Mouse (Mus musculus) heart, embryonic 16.5 days (tissue): ENCODE results near the gene Pskh1. TPM values are rescaled to one million over a fixed set of nuclear protein-coding genes. Genes with fewer than 3 reads are reported as not detected.

ENCODE experiments used
- ATAC-seq: fragments of 200-750 bp; cut with Nextera tagmentation; replicated peaks from 2 replicates; pipeline ENCODE4 v1.8.0; 2017; ENCODE audit warnings: moderate number of reproducible peaks; ENCODE audit not compliant: insufficient read depth, low FRiP score; ENCODE audit errors: extremely low read depth
- H3K27ac ChIP-seq: fragments of 300-500 bp; sonication (generic); 2 replicates; pipeline ENCODE4 v1.5.1; 2014; ENCODE audit warnings: mild to moderate bottlenecking, low read length, control low read depth, moderate library complexity
- H3K27me3 ChIP-seq: fragments of 300-500 bp; sonication (generic); 2 replicates; pipeline ENCODE4 v1.6.1; 2014; ENCODE audit warnings: low read length, mixed read lengths; ENCODE audit not compliant: control insufficient read depth, insufficient read depth
- H3K36me3 ChIP-seq: fragments of 300-500 bp; sonication (generic); 2 replicates; pipeline ENCODE4 v1.6.1; 2014; ENCODE audit not compliant: control insufficient read depth, insufficient read depth
- H3K4me1 ChIP-seq: fragments of 300-500 bp; sonication (generic); 2 replicates; pipeline ENCODE4 v1.6.1; 2014; ENCODE audit warnings: low read length, mixed read lengths; ENCODE audit not compliant: control insufficient read depth, insufficient read depth
- H3K4me2 ChIP-seq: fragments of 300-500 bp; sonication (generic); 2 replicates; pipeline ENCODE4 v1.6.1; 2014; ENCODE audit warnings: low read depth, mild to moderate bottlenecking, control low read depth, low read length
- H3K4me3 ChIP-seq: fragments of 300-500 bp; sonication (generic); 2 replicates; pipeline ENCODE4 v1.5.1; 2014; ENCODE audit warnings: mild to moderate bottlenecking, control low read depth, low read length
- H3K9ac ChIP-seq: fragments of 300-500 bp; sonication (generic); 2 replicates; pipeline ENCODE4 v1.6.1; 2014; ENCODE audit warnings: low read length, control low read depth
- H3K9me3 ChIP-seq: fragments of 300-500 bp; sonication (generic); replicated peaks from 2 replicates; pipeline ENCODE4 v1.6.1; 2016; ENCODE audit warnings: low read length; ENCODE audit not compliant: control insufficient read depth
- WGBS: fragments of 180-500 bp; shearing (Covaris S2); extraction: QIAGEN DNeasy Blood & Tissue Kit; methylation state at CpG from one replicate; pipeline ENCODE4 v1.1.7; 2014; 5-methylcytosine and 5-hydroxymethylcytosine counted together
- polyA plus RNA-seq: library from polyadenylated mRNA; unstranded; fragments of >200 nt; fragmentation: Nextera tagmentation; extraction: Ambion mirVana; gene quantifications from 2 replicates; pipeline ENCODE4 v1.2.1, GENCODE M21; 2015

The Pskh1 gene
- polyA plus RNA-seq, 1 experiment from 2014 or later: 22.8 TPM

GRCm38 (mm10) chr8:105889756-105890465, 10.3 kb upstream of the Pskh1 start:
- H3K9me3 ChIP-seq: no peaks in the 10 kb centered on the region
- H3K27ac ChIP-seq: no peak overlapping the region
- no peak overlapping the region for H3K9ac ChIP-seq
- H3K4me2 ChIP-seq: no peak overlapping the region
- H3K27me3 ChIP-seq: no peaks in the 10 kb centered on the region
- H3K4me3 ChIP-seq: no peak overlapping the region
- 92% methylated on average over 12 of the region's 12 CpGs for WGBS
- peaks cover 57% of the 10 kb centered on the region for H3K36me3 ChIP-seq
- ATAC-seq: no peak
- 0 out of 2 replicates have a peak, but pooled peaks cover 2% of the 10 kb centered on the region for H3K4me1 ChIP-seq

GRCm38 (mm10) chr8:105890870-105891269, 9.4 kb upstream of the Pskh1 start:
- Histone ChIP-seq H3K36me3 (peaks cover 48% of the 10 kb centered on the region), H3K9me3 (no peaks in the 10 kb centered on the region), H3K4me1 (0 out of 2 replicates have a peak, but pooled peaks cover 2% of the 10 kb centered on the region), H3K9ac (no peak overlapping the region), H3K27me3 (no peaks in the 10 kb centered on the region), H3K4me2 (no peak overlapping the region), H3K4me3 (no peak overlapping the region), H3K27ac (no peak overlapping the region)
- 91% methylated on average over 6 of the region's 6 CpGs for WGBS
- no peak for ATAC-seq

GRCm38 (mm10) chr8:105892432-105892831, 7.8 kb upstream of the Pskh1 start:
- Histone ChIP-seq H3K9ac (no peak overlapping the region), H3K4me3 (no peak overlapping the region), H3K27me3 (no peaks in the 10 kb centered on the region), H3K27ac (no peak overlapping the region), H3K36me3 (peaks cover 34% of the 10 kb centered on the region), H3K4me1 (0 out of 2 replicates have a peak, but pooled peaks cover 2% of the 10 kb centered on the region), H3K9me3 (no peaks in the 10 kb centered on the region), H3K4me2 (no peak overlapping the region)
- ATAC-seq: 0 out of 2 replicates have a peak, but pooled peaks have one; percentile 10
- 85% methylated on average over 6 of the region's 6 CpGs for WGBS

- no peak within 1 kb of the TSS for H3K9ac ChIP-seq
- 6% methylated on average over 11 of the region's 11 CpGs for WGBS
- no peak within 1 kb of the TSS for H3K4me2 ChIP-seq
- H3K4me1 ChIP-seq: 0 out of 2 replicates have a peak, but pooled peaks cover 2% of the 10 kb centered on the region
- H3K27me3 ChIP-seq: no peaks in the 10 kb centered on the region
- ATAC-seq: peak; percentile 86
- peaks cover 28% of the 10 kb centered on the region for H3K36me3 ChIP-seq
- no peak within 1 kb of the TSS for H3K27ac ChIP-seq
- H3K9me3 ChIP-seq: no peaks in the 10 kb centered on the region
- H3K4me3 ChIP-seq: no peak within 1 kb of the TSS
Observed at GRCm38 (mm10) chr8:105893339-105893738, 6.9 kb upstream of the Pskh1 start, which contains the start of gene Nrn1l. TSS of gene Nrn1l (plus strand) at chr8:105893567.

- no peaks in the 10 kb centered on the region for H3K9me3 ChIP-seq
- no peak for ATAC-seq
Observed at GRCm38 (mm10) chr8:105897801-105898480, 2.3 kb upstream of the Pskh1 start.

GRCm38 (mm10) chr8:105900941-105901616, 838 bp downstream of the Pskh1 start:
- Histone ChIP-seq H3K4me1 (peaks cover 9% of the 10 kb centered on the region), H3K9ac (peak overlapping the region; percentile 99), H3K27ac (peak overlapping the region; percentile 89), H3K27me3 (no peaks in the 10 kb centered on the region), H3K9me3 (no peaks in the 10 kb centered on the region), H3K4me3 (peak overlapping the region; percentile 92), H3K36me3 (no peaks in the 10 kb centered on the region), H3K4me2 (peak overlapping the region; percentile 84)
- ATAC-seq: no peak
- WGBS: 28% methylated on average over 16 of the region's 16 CpGs

More at GRCm38 (mm10) chr8:105897801-105898480, 2.3 kb upstream of the Pskh1 start:
- H3K4me3 ChIP-seq: no peak overlapping the region
- no peak overlapping the region for H3K27ac ChIP-seq
- H3K9ac ChIP-seq: no peak overlapping the region
- H3K4me2 ChIP-seq: no peak overlapping the region
- H3K27me3 ChIP-seq: no peaks in the 10 kb centered on the region
- 60% methylated on average over 9 of the region's 9 CpGs for WGBS
- peaks cover 11% of the 10 kb centered on the region for H3K4me1 ChIP-seq
- no peaks in the 10 kb centered on the region for H3K36me3 ChIP-seq

GRCm38 (mm10) chr8:105919390-105919789, 19.1 kb downstream of the Pskh1 start:
- Histone ChIP-seq H3K27me3 (no peaks in the 10 kb centered on the region), H3K4me3 (no peak overlapping the region), H3K4me2 (no peak overlapping the region), H3K4me1 (no peaks in the 10 kb centered on the region), H3K9me3 (no peaks in the 10 kb centered on the region), H3K9ac (no peak overlapping the region), H3K27ac (no peak overlapping the region), H3K36me3 (peaks cover 7% of the 10 kb centered on the region)
- WGBS: 71% methylated on average over 3 of the region's 3 CpGs
- no peak for ATAC-seq

GRCm38 (mm10) chr8:105925123-105925522, 24.9 kb downstream of the Pskh1 start:
- H3K27ac ChIP-seq: no peak overlapping the region
- H3K4me1 ChIP-seq: no peaks in the 10 kb centered on the region
- H3K4me3 ChIP-seq: no peak overlapping the region
- H3K4me2 ChIP-seq: no peak overlapping the region
- no peaks in the 10 kb centered on the region for H3K9me3 ChIP-seq
- no peaks in the 10 kb centered on the region for H3K27me3 ChIP-seq
- H3K9ac ChIP-seq: no peak overlapping the region
- 61% methylated on average over 3 of the region's 3 CpGs for WGBS
- H3K36me3 ChIP-seq: no peaks in the 10 kb centered on the region
- ATAC-seq: no peak
